Mouse (Mus musculus): ENCODE data around the gene Rapgef3.

DNA sequence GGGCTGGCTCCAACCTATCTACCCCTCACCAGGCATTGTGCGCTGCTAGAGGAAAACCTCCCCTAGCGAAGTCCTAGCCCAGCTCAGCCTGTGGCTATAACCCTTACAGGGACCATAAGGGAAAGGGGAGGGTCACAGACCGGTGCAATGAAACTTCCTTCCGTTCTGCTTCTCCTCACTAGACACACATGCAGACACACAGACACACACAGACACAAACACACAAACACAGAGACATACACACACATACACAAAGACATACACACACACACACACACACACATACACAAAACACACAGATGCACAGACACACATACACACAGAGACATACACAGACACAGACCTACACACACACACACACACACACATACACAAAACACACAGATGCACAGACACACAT, 25.2 kb downstream of the Rapgef3 start:
- TF ChIP-seq CTCF (IDR thresholded peaks at IDR 0.05) = no peak
- TF ChIP-seq EP300 (IDR thresholded peaks at IDR 0.05) = no peak

Measured in lung, postnatal 0 days (tissue).